Mouse (Mus musculus): Measurements from ENCODE around the gene Yipf4.
A peak's percentile ranks its signal among the peaks of the same experiment; 100 is the strongest.

Yipf4 gene

GRCm38 (mm10) chr17:74526117-74526516 lies 36.8 kb downstream of the Yipf4 start:
- no peak for DNase-seq (ENCODE audit: low spot score in 2 of 2)

- DNase-seq (ENCODE audit: low spot score in 2 of 2): no peak
These were observed 37.7 kb downstream of the Yipf4 start for GRCm38 (mm10) chr17:74526806-74527653.

GRCm38 (mm10) chr17:74527729-74528607 lies 38.7 kb downstream of the Yipf4 start, which contains the start of gene Birc6:
Gene Birc6 (plus strand): TSS chr17:74528295.
- DNase-seq (ENCODE audit: low spot score in 2 of 2): peak; percentile 99

- peak in 1 of 2 experiments; percentile 15 for DNase-seq (ENCODE audit: low spot score in 2 of 2)
These were observed 39.6 kb downstream of the Yipf4 start for GRCm38 (mm10) chr17:74528648-74529532.

- DNase-seq (ENCODE audit: low spot score in 2 of 2): no peak
These were observed 40.2 kb downstream of the Yipf4 start for GRCm38 (mm10) chr17:74529533-74529824.

- no peak for DNase-seq (ENCODE audit: low spot score in 2 of 2)
These were observed 45.7 kb downstream of the Yipf4 start for GRCm38 (mm10) chr17:74534971-74535370.

- no peak for DNase-seq (ENCODE audit: low spot score in 2 of 2)
These were observed 48.2 kb downstream of the Yipf4 start for GRCm38 (mm10) chr17:74537526-74537925.

GRCm38 (mm10) chr17:74543615-74544014 lies 54.3 kb downstream of the Yipf4 start:
- no peak for DNase-seq (ENCODE audit: low spot score in 2 of 2)

Data from frontal cortex, postnatal 25 days (tissue).